ENCODE assay signal across 22 mouse cellular contexts in the genomic region with DNA sequence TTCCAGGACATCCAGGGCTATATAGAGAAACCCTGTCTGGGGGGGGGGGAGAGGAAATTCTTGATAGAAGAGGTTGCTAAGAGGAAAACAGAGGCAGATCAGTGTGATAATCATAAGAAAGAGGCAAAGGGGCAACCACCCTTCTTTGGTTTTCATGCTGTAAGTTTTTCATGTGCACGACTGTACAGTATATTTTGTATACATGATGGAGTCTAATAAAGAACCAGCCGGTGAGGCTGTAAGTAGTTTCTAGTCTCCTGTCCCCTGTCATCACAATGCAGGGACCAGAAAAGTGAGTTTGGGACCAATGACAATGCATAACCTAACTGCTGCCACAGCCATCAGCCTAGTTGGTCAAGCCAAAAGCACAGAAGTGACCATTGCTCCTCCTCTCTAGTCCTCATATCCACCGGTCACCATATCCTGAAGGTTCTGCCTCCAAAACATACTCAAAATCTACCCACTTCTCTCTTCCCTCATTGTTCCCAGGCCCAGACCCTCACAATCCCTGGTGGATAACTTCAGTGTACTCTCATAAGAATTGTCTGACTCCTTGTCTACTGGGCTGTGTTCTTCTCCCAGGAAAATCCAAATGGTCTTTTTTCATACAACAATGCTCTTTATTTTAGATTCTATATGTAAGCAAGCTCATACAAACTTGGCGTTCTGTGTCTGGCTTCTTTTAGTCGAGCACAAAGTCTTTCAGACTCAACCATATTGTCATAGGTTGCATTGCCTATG.
DNase-seq lines count a peak whose midpoint lies in the region; ATAC-seq lines count a peak whose summit lies in the region.
"Had no signal": no experiment of that assay in that cellular context is flagged by ENCODE, and none has a peak within 500 bp of the region (broad histone marks: within the 10 kb centered on the region; RNA-seq: fewer than 3 reads in every experiment).

No protein-coding gene starts in this region.

- H3K27me3 ChIP-seq in heart, embryonic 11.5 days (ENCODE audit: control insufficient read depth, insufficient read depth, low read length) = no peaks in the 10 kb centered on the region
- no peaks in the 10 kb centered on the region for H3K27me3 ChIP-seq in midbrain, embryonic 11.5 days (ENCODE audit: control insufficient read depth, insufficient read depth, low read length)
- H3K27me3 ChIP-seq in midbrain, embryonic 10.5 days (ENCODE audit: low read depth, poor library complexity, severe bottlenecking) = no peaks in the 10 kb centered on the region
- H3K27me3 ChIP-seq: CH12.LX had no signal

- 78% methylated on average over 5 of the region's 5 CpGs for WGBS in heart, embryonic 11.5 days (ENCODE audit: insufficient replicate concordance)
- WGBS in midbrain, embryonic 11.5 days = 87% methylated on average over 5 of the region's 5 CpGs
- 93% methylated on average over 5 of the region's 5 CpGs for WGBS in midbrain, embryonic 10.5 days

- no peaks in the 10 kb centered on the region for H3K9me3 ChIP-seq in heart, embryonic 11.5 days (replicated peaks; ENCODE audit: control insufficient read depth, low read length)
- no peaks in the 10 kb centered on the region for H3K9me3 ChIP-seq in midbrain, embryonic 11.5 days (ENCODE audit: control insufficient read depth, low read length)
- H3K9me3 ChIP-seq in midbrain, embryonic 10.5 days (replicated peaks) = no peaks in the 10 kb centered on the region
- H3K9me3 ChIP-seq: G1E had no signal

- peaks cover 3% of the 10 kb centered on the region; the same call in 1 of the 2 replicates for H3K4me1 ChIP-seq in heart, embryonic 11.5 days (ENCODE audit: control insufficient read depth, insufficient read depth, low read length)
- H3K4me1 ChIP-seq in midbrain, embryonic 11.5 days (ENCODE audit: control insufficient read depth, insufficient read depth, low read length) = no peaks in the 10 kb centered on the region
- H3K4me1 ChIP-seq in midbrain, embryonic 10.5 days = no peaks in the 10 kb centered on the region

- no peak overlapping the region for H3K4me3 ChIP-seq in heart, embryonic 11.5 days (ENCODE audit: low read depth, low read length)
- H3K4me3 ChIP-seq in midbrain, embryonic 11.5 days (ENCODE audit: low read depth, low read length) = no peak overlapping the region
- no peak overlapping the region for H3K4me3 ChIP-seq in midbrain, embryonic 10.5 days

- DNase-seq in heart, adult 11 months = peak; percentile 51
- peak; percentile 23 for DNase-seq in midbrain, embryonic 11.5 days (ENCODE audit: low spot score, missing footprints)
- DNase-seq in midbrain, embryonic 10.5 days (ENCODE audit: low spot score) = no peak
- DNase-seq in 3T3-L1 (ENCODE audit: low read depth, low spot score) = peak; percentile 93
- DNase-seq in gastrocnemius, postnatal 4 days (ENCODE audit: low spot score in 2 of 2) = no peak
- DNase-seq: adrenal gland, adult 2 months; adrenal gland, adult 8-10 months; adrenal gland, postnatal 10 days; adrenal gland, postnatal 14 days; adrenal gland, postnatal 25 days; adrenal gland, postnatal 36 days; B cell, adult 2 months; cerebellum, adult 11 months; cerebellum, adult 11-12 months; cerebellum, adult 18-20 months; cerebellum, adult 2 months had no signal

- no peaks in the 10 kb centered on the region for H3K36me3 ChIP-seq in heart, embryonic 11.5 days (ENCODE audit: control insufficient read depth, insufficient read depth, low read length)
- no peaks in the 10 kb centered on the region for H3K36me3 ChIP-seq in midbrain, embryonic 11.5 days (ENCODE audit: control insufficient read depth, insufficient read depth, low read length)
- no peaks in the 10 kb centered on the region for H3K36me3 ChIP-seq in midbrain, embryonic 10.5 days
- H3K36me3 ChIP-seq: G1E had no signal

- ATAC-seq in heart, embryonic 11.5 days (replicated peaks; ENCODE audit: insufficient number of reproducible peaks, low FRiP score, low TSS enrichment) = no peak
- no peak for ATAC-seq in midbrain, embryonic 11.5 days (ENCODE audit: low FRiP score)
- ATAC-seq: activated CD4-positive, CD25-positive, alpha-beta regulatory T cell, adult 4 months; CD4-positive, CD25-positive, alpha-beta regulatory T cell, adult 4 months; Patski had no signal

- no peak overlapping the region for H3K9ac ChIP-seq in heart, embryonic 11.5 days (ENCODE audit: low read depth, low read length)
- H3K9ac ChIP-seq in midbrain, embryonic 11.5 days (ENCODE audit: low read length) = no peak overlapping the region

- no peak overlapping the region for H3K27ac ChIP-seq in heart, embryonic 11.5 days (ENCODE audit: low read depth, low read length)
- no peak overlapping the region for H3K27ac ChIP-seq in midbrain, embryonic 11.5 days (ENCODE audit: low read depth, low read length)
- H3K27ac ChIP-seq in midbrain, embryonic 10.5 days (replicated peaks) = no peak overlapping the region

- H3K4me2 ChIP-seq in heart, embryonic 11.5 days = no peak overlapping the region
- no peak overlapping the region for H3K4me2 ChIP-seq in midbrain, embryonic 11.5 days

Comparison
In these comparisons a context has a peak if more than half of its experiments do, and no peak if none do; other contexts are left out.
1. DNase-seq: peak in heart, adult 11 months (single experiment), midbrain, embryonic 11.5 days (single experiment) and 3T3-L1 (single experiment); none in midbrain, embryonic 10.5 days (single experiment) and gastrocnemius, postnatal 4 days (0 of 2).